Mouse (Mus musculus) liver, adult (tissue): ENCODE results near the gene Olfr307.

Experiments
- GATA4 ChIP-seq: IDR thresholded peaks from 2 replicates; pipeline ENCODE4 v1.6.1; 2014; ENCODE audit warnings: mild to moderate bottlenecking, low read length; ENCODE audit not compliant: insufficient replicate concordance

The Olfr307 gene

DNA sequence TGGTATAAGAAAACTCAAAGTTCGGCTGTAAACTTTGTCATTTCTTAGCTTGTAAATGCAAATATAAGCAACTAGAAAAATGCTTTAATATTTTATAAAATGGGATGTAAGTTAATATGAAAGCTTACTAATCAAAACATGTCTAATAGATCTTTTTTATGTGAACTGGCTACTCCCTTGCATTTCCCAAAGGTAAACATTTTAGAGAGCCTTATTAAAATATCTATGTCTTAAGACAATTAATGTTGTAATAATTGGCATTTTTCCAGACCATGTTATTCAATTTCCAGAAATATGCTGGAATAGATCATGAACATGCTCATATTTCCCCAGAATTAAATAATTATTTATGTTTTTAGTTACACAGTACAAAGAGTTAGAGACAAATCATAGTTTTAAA lies at the start of gene Olfr307:
Olfr307 (minus strand) TSS at position 101 of the 400 bp plus-strand sequence.
- TF ChIP-seq GATA4, result no peak

GRCm38 (mm10) chr7:86386558-86386957 lies 49.2 kb upstream of the Olfr307 start, which contains the start of gene Olfr304:
Gene Olfr304, minus strand, starts transcription at chr7:86386658.
- TF ChIP-seq GATA4, result no peak

DNA sequence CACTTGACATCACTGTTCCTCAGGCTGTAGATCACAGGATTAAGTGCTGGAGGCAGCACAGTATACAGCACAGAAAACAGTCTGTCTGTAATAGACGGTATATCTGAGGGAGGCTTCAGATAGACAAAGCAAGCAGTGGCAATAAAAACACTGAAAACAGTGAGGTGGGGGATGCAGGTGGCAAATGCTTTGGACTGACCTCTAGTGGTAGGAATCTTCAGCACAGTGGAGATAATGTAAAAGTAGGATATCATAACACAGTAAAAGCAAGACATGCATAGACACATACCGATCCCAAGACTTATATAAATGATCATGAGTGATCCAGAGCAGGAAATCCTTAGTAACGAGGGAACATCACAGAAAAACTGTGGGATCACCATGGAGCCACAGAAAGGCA lies 48.4 kb upstream of the Olfr307 start:
- no peak for TF ChIP-seq GATA4

- no peak for TF ChIP-seq GATA4
These were observed 29.4 kb upstream of the Olfr307 start, which contains the start of gene Olfr305 for GRCm38 (mm10) chr7:86366828-86367227. Gene Olfr305, minus strand, starts transcription at chr7:86366928.

GRCm38 (mm10) chr7:86344253-86344652 lies 6.9 kb upstream of the Olfr307 start:
- no peak for TF ChIP-seq GATA4

DNA sequence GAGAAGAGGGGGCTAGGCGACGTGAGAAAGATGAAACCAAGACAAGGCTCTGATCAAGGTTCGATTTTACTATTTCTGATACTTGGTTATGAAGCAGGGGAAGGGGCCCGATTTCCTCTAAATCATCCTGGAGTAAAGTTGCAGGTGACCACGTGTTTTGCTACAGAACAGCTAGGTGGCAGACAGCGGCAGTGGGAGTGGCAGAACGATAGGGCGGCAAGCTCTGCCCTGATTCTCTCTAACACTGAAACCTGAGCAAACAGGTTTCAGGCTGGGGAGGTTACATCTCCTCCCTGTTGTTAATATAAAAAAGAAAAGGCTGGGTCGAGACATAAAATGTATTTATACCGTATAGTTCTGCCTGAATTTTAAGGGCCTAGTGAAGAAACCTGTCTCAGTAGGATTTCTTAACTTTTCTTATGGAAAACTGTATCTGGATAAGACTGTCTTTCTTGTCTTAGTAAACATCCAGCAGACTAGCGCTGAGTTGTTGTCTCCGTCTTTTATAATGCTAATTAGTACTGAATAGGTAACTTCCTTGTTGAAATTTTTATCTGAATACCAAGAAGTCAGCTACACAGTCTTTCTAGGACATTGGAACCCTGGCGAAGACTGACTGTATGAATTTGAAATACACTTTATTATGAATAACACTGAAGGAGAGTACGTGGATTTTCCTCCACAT lies 5.6 kb upstream of the Olfr307 start:
- TF ChIP-seq GATA4, result no peak

- TF ChIP-seq GATA4, result no peak
These were observed 11.9 kb downstream of the Olfr307 start, which contains the start of gene Olfr308 for GRCm38 (mm10) chr7:86325530-86325929. Gene Olfr308, minus strand, starts transcription at chr7:86325630.

- TF ChIP-seq GATA4, result no peak
These were observed 16.1 kb downstream of the Olfr307 start for GRCm38 (mm10) chr7:86321323-86321722.

DNA sequence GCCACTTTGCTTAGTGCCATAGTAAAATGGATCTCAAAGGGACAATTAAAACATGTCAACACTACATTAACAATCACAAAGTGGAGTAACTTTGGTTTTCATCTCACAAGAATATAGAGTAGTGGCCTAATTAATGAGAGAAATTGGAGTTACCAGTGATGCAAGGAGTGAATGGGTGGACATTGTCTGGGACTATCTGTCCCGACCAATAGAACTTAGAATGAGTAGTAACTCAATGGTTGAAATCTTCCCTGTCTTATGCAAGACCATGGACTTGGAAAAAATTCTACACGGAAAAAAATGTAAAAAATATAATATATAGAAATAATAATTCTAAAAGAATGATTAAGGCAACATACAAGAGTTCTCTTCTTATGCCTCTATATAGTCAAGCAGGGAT lies 23.8 kb downstream of the Olfr307 start, which contains the start of gene Olfr309:
Olfr309 (minus strand) TSS at position 101 of the 400 bp plus-strand sequence.
- no peak for TF ChIP-seq GATA4
